Mouse (Mus musculus) cerebellum, postnatal 14 days (tissue): ENCODE results near the gene Tab1.

Source experiments
- DNase-seq, 2 experiments: peaks; one replicate each; pipeline ENCODE4 v3.0.0; 2021; ENCODE audit warnings: mixed read lengths in 2 of 2

Tab1 gene

GRCm38 (mm10) chr15:80208446-80208845 is 75.5 kb downstream of the Tab1 start:
- DNase-seq: no peak
